Mouse (Mus musculus): Measurements from ENCODE around the gene Ghr.

Ghr gene

DNA sequence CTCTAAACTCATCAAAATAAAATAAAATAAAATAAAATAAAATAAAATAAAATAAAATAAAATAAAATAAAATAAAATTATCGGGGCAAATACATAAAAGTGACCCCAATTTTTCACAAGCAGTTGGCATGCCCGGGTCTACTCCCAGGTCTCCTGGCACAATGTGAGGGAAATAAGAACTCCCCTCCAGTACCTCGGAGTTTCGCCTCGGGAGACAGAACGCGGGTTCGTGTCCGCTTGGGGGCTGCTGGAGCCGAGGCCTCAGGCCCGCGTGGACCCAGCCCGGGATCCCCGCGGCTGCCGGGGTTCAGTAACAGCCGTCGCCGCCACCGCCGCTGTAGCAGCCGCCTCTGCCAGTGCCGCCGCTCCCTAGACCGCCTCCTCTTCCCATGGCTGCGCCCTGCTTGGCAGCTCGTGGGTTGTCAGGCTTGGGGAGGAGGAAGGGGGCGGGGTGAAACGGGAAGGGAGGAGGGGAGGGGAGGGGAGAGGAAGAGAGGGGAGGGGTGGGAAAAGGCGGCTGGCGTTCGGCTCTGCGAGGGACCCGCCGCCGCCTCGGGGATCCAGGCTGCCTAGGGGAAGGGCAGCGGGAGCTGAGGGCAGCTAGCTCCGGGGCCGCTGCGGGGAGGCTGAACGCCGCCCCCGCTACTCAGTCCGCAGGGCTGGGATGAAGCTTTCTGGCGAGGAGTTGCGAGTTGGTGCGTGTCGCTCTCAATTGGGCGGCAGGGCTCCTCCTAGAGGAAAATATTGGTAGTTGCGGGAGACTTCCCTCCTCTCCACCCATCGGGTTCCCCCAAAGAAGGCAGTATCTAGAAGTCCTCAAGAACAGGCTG lies at the start of gene Ghr:
TSS of gene Ghr (minus strand) at position 686 of the 830 bp plus-strand sequence.
- peak; percentile 82 to 84 for DNase-seq (ENCODE audit: low spot score in 2 of 2)

- DNase-seq (ENCODE audit: low spot score in 2 of 2), result no peak
Observed at GRCm38 (mm10) chr15:3622746-3623145, 39.5 kb upstream of the Ghr start.

- no peak for DNase-seq (ENCODE audit: low spot score in 2 of 2)
Observed at GRCm38 (mm10) chr15:3620368-3620767, 37.1 kb upstream of the Ghr start.

GRCm38 (mm10) chr15:3618311-3618710 lies 35.0 kb upstream of the Ghr start:
- no peak for DNase-seq (ENCODE audit: low spot score in 2 of 2)

DNA sequence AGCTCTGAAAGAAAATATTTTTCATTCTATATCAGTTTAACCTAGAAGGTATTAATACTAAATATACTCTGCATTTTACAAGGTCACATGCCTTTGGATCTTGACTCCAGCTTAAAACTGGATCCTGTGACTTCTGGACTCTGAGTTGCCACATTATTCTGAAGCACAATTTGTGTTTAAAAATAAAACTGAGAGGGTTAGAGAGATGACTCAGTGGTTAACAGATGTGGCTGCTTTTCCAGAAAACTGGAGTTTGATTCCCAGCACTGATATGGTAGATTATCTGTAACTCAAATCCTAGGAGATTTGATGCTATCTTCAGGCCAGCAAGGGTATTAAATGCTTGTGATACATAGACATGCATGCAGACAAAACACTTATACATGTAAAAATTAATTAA lies 28.7 kb upstream of the Ghr start:
- DNase-seq (ENCODE audit: low spot score in 2 of 2), result no peak

DNA sequence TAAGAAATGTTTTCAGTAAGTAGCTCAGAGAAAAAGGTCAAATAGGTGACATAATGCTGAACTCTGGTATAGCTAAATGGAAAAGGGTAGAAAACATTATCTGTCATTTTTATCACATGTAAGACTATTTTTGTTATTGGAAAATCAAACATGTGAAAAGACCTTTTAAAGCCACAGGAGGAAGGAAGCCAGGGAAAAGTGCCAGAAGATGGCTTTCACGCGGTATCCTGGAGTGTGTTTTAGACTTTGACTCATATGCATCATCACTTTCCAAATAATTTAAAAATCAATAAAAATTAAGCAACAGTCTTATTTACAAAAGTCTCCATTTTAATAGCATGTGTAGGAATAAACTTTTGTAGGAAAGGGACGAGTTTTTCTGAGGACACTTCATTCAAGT lies 24.7 kb upstream of the Ghr start:
- DNase-seq (ENCODE audit: low spot score in 2 of 2), result no peak

DNA sequence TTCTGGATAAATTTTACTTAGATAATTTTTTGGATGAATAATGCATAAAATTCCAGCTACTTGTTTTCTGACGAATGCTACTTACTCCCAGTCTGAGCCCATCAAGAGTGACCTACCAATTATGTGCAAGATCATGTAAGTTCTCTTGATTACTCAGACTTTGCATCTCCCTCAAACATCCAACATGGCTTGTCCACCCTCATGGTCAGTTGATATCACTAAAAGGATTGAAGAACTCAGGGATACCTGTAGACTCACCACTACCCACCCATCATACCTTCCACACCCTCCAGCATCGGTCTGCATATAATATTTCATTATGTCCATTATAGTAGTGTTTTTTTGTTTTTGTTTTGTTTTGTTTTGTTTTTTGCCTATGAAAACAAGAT lies 18.8 kb upstream of the Ghr start:
- no peak for DNase-seq (ENCODE audit: low spot score in 2 of 2)

DNA sequence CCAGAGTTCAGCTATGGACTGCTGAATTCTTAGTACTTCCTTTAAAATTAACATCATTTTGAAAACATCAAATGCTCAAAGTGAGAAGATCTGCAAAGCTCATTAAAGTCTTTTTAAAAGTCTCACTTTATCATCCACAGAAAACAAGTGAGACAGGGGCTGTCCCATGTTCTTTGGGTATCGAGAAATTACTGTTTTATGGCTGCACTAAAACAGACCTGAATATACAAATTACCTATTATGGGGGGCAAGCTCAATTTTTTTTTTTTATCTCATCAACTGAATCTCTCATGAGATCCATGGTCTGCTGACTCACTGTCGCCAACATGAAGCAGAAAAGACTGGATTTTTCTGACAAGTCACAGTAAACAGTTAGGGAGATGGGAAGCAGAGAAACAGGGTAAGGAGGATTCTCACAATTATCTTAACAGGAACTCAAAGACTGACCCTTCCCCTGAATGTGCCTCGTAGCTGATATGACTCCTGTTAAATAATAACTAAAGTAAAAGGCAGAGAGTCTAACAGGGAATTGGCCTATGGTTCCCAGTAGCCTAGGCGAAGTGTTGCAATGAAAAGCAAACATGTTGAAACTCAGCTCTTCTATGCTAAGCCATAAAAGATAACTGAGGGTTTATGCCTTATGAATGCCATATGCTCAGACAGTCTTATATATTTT lies 18.3 kb upstream of the Ghr start:
- no peak for DNase-seq (ENCODE audit: low spot score in 2 of 2)

GRCm38 (mm10) chr15:3587879-3588278 lies 4.6 kb upstream of the Ghr start:
- no peak for DNase-seq (ENCODE audit: low spot score in 2 of 2)

DNA sequence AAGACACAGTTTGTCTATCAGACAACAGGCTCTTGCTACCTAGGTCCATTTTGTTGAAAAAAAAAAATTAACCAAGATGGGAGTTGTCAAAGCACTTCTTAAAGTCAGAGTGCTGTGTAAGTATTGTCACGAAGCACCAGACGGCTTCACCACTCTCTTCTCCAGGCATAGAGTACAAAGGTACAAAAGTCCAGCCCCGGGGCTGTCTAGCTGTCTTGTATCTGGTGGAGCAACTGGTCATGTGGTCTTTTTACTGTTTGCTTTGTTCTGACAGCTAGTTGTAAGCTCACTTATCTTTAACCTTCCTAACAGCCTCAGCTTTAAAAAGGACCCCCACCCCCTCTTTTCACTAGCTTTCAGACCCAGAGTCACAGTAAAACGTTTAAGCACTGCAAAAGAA lies 1.1 kb upstream of the Ghr start:
- no peak for DNase-seq (ENCODE audit: low spot score in 2 of 2)

DNA sequence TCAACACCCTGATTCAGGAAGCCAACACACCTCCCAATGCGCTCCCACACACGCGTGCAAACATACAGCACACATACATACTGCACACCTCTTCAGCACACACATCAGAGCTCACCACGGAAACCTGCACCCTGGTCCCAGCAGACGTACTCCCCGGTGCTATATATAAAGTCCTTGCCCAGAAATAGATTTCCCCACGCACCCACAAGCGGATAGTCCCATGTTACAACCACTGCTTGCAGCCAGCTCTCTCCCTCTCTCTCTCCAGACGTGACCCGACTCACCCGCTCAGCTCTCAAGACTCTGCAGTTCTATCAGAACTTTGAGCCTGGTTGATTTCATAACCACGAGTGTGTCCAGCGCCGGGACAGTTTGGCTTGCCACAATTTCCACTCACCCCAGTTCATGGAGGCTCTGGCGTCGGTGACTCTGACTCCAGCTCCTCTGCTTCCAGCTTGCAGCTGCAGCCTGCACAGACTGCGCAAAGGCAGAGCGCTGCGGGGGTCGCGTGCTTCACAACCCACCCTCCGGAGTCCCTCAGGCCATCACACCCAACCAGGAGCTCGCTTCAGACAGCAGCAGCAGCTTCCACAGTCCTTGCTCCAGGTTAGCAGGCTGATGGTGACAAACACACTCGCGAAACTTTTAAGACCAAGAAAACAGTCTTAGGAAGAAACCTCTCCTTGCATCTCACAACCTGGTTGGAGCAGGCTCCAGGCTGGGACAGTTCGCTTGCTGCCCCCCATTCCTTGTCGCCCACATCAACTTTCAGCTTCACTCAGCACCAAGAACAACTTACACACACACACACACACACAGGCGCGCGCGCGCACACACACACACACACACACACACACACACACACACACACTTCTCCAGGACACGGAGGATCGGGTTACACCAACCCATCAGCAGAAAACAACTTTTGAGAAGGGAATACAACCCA lies 1.2 kb downstream of the Ghr start:
- DNase-seq (ENCODE audit: low spot score in 2 of 2), result peak; percentile 19 to 30

DNA sequence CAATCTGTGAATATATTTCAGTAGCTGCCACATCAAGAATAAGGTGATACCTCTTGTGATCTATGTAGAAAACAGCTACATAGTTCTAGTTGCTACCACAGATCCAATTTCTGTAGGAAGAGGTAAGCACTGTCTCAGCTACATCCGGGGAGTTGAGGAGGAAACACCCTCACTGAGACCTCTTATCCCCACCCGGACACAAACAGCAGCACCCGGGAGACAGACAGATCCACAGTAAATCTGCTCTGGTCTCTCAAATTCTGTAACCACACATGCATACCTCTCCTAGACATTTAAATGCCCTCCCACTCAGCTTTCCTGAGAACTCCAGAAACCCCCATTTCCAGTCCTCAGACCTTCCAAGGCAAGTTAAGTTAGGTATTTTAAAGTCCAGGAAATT lies 2.0 kb downstream of the Ghr start:
- no peak for DNase-seq (ENCODE audit: low spot score in 2 of 2)

DNA sequence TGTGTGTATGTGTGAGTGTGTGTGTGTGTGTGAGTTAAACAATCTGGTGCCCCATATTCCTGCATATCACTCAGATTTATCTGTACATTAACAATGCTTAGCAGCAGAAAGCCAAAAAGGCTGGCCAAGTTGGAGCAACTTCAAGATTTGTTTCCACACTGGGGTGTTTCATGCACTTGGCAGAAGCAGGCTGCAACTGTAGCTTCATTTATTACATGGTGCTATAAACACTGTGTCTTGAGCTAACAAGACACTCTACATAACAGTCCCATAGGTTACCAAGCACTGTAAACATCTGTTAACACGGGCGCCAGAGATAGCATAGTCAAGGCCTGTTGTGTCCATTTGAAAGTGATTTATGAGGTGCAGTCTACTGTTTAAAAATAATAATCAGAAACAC lies 3.1 kb downstream of the Ghr start:
- no peak for DNase-seq (ENCODE audit: low spot score in 2 of 2)

GRCm38 (mm10) chr15:3578286-3578980 lies 4.9 kb downstream of the Ghr start:
- no peak for DNase-seq (ENCODE audit: low spot score in 2 of 2)

DNA sequence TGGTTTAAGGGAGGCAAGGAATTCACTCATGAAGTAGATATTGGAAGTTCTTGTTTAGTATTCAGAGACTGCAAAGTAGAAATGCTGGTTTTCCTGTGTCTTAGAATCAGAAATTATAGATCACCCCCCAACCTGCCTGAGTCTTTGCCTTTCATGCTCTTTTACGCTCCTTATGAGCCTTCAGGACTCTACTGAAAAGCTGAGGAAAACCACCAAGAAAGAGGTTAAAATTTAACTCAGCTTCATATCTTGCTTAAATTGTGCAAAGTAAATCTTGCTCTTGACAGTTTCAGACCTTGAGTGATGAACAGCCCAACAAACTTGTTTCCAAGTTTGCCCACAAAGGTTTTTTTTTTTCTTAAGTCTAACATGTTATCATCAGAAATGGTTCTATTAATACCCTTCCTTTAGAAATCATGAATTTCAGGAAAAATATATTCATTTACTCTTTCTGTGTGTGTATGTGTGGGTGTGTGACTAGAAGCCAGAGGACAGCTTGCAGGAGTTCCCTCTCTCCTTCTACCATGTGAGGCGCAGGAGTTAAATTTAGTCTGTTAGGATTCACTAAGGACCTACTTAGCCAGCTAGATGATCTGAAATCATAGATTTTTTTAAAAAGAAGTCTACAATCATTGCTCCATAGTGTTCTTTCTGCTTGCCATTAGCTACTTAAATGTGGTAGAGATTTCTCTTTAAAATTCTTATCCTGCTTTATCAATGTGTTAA lies 14.0 kb downstream of the Ghr start:
- DNase-seq (ENCODE audit: low spot score in 2 of 2), result no peak

- DNase-seq (ENCODE audit: low spot score in 2 of 2), result no peak
Observed at GRCm38 (mm10) chr15:3564570-3564969, 18.7 kb downstream of the Ghr start.

GRCm38 (mm10) chr15:3563929-3564516 lies 19.3 kb downstream of the Ghr start:
- no peak for DNase-seq (ENCODE audit: low spot score in 2 of 2)

- no peak for DNase-seq (ENCODE audit: low spot score in 2 of 2)
Observed at GRCm38 (mm10) chr15:3563473-3563872, 19.8 kb downstream of the Ghr start.

- DNase-seq (ENCODE audit: low spot score in 2 of 2), result no peak
Observed at GRCm38 (mm10) chr15:3558524-3558923, 24.8 kb downstream of the Ghr start.

DNA sequence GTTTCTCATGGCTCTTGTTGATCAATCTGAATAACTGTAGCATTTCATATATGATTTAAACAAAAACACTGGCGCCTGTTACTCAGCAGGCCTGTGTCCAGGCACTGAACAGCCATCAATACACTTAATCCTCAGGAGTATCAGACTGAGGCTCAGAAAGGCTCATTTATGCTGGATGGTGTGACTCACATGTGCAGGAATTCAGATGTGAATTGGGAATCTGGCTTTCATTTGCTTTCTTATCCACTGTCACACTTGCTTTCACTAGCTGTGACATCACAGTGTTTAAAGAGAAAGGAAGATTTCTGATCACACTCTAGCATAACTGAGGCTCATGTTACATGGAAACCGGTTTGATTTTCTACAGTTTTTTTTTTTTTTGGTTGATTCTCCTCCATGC lies 39.0 kb downstream of the Ghr start:
- no peak for DNase-seq (ENCODE audit: low spot score in 2 of 2)
